Mouse (Mus musculus) cerebellum, adult 8-10 months (tissue): ENCODE results near the gene Fam234b.

Experiments used
- DNase-seq: peaks from one replicate; pipeline ENCODE4 v3.0.0; 2022

Gene Fam234b

GRCm38 (mm10) chr6:135275231-135275630 is 77.5 kb downstream of the Fam234b start:
- no peak for DNase-seq

GRCm38 (mm10) chr6:135276474-135277295 is 78.9 kb downstream of the Fam234b start:
- DNase-seq: no peak

- no peak for DNase-seq
Observed at GRCm38 (mm10) chr6:135278302-135278701, 80.5 kb downstream of the Fam234b start.

GRCm38 (mm10) chr6:135279286-135279685 is 81.5 kb downstream of the Fam234b start:
- DNase-seq: no peak

- DNase-seq: no peak
Observed at GRCm38 (mm10) chr6:135279856-135280255, 82.1 kb downstream of the Fam234b start.

- DNase-seq: no peak
Observed at GRCm38 (mm10) chr6:135292391-135292790, 94.6 kb downstream of the Fam234b start.

GRCm38 (mm10) chr6:135294150-135294549 is 96.4 kb downstream of the Fam234b start:
- no peak for DNase-seq
